Comparison of ENCODE assay signal across 8 mouse cellular contexts in the genomic region with DNA sequence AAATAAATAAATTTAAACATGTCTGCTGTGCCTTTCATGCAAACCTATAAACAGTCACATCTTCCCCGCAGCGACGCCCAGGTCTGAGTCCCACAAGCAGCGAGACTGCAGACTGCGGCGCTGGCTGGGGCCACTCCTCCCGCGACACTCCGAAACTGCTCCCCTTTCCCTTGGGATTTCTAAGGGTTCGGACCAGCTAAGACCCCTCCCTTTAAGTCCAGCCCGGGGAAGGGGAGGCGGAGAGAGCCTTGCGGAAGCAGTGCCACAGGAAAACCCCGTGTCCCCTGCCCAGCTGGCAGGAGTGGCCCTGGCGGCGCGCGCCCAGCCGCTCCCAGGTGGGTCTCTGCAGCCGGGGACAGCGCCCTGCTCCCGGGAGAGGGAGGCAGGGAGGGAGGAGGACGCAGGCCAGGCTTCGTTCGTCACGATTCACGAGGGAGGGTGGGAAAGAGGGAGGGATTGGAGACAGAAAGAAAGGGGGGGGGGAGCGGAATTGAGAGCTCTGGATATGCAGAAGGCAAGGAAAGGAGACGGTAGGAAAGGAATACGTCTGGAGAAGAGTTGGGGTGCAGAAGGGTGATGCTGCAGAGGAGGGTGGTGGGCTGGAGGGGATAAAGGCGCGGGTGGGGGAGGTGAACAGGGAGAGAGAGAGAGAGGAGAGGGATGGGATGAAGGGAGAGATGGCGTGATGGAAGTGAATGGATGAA. TPM values are rescaled to one million over a fixed set of nuclear protein-coding genes. Genes with fewer than 3 reads are reported as not detected.
DNase-seq lines count a peak whose midpoint lies in the region; ATAC-seq and TF ChIP-seq lines count a peak whose summit lies in the region.

No protein-coding gene starts in this region.

- 0 out of 2 replicates have a peak, but pooled peaks cover 2% of the 10 kb centered on the region for H3K27me3 ChIP-seq in intestine, embryonic 15.5 days (replicated peaks)
- H3K27me3 ChIP-seq in limb, embryonic 10.5 days (ENCODE audit: low read depth, poor library complexity, severe bottlenecking): peaks cover 14% of the 10 kb centered on the region
- peaks cover 15% of the 10 kb centered on the region for H3K27me3 ChIP-seq in midbrain, embryonic 10.5 days (ENCODE audit: low read depth, poor library complexity, severe bottlenecking)
- H3K27me3 ChIP-seq in small intestine, adult 2 months (ENCODE audit: control insufficient read depth, insufficient read depth, low read length): no peaks in the 10 kb centered on the region

- H3K27ac ChIP-seq in intestine, embryonic 15.5 days: peak overlapping the region; percentile 85
- peak overlapping the region; percentile 85 for H3K27ac ChIP-seq in limb, embryonic 10.5 days
- peak overlapping the region; percentile 89 for H3K27ac ChIP-seq in midbrain, embryonic 10.5 days (replicated peaks)
- H3K27ac ChIP-seq in small intestine, adult 2 months (ENCODE audit: insufficient read depth, low read depth, low read length): peak overlapping the region; percentile 51

- peak overlapping the region; percentile 81 for H3K4me3 ChIP-seq in intestine, embryonic 15.5 days (replicated peaks)
- peak overlapping the region; percentile 88 for H3K4me3 ChIP-seq in limb, embryonic 10.5 days
- H3K4me3 ChIP-seq in midbrain, embryonic 10.5 days: peak overlapping the region; percentile 73
- H3K4me3 ChIP-seq in small intestine, adult 2 months (ENCODE audit: low read depth, low read length): peak overlapping the region; percentile 84

- WGBS in intestine, embryonic 15.5 days: under 1% methylated on average over 33 of the region's 33 CpGs
- WGBS in limb, embryonic 10.5 days: under 1% methylated on average over 33 of the region's 33 CpGs
- under 1% methylated on average over 33 of the region's 33 CpGs for WGBS in midbrain, embryonic 10.5 days
- WGBS in small intestine, adult 2 months: under 1% methylated on average over 32 of the region's 33 CpGs

- TF ChIP-seq CTCF in small intestine, adult 2 months (IDR thresholded peaks at IDR 0.05; ENCODE audit: extremely low read depth, insufficient read length, insufficient replicate concordance, low read depth, low read length): no peak

- H3K36me3 ChIP-seq in intestine, embryonic 15.5 days: no peaks in the 10 kb centered on the region
- H3K36me3 ChIP-seq in limb, embryonic 10.5 days: no peaks in the 10 kb centered on the region
- peaks cover 4% of the 10 kb centered on the region; the same call in 1 of the 2 replicates for H3K36me3 ChIP-seq in midbrain, embryonic 10.5 days
- no peaks in the 10 kb centered on the region for H3K36me3 ChIP-seq in small intestine, adult 2 months (ENCODE audit: control insufficient read depth, insufficient read depth, low read length)

- H3K9ac ChIP-seq in intestine, embryonic 15.5 days: peak overlapping the region; percentile 74

- no peaks in the 10 kb centered on the region for H3K9me3 ChIP-seq in intestine, embryonic 15.5 days
- H3K9me3 ChIP-seq in limb, embryonic 10.5 days (replicated peaks): no peaks in the 10 kb centered on the region
- H3K9me3 ChIP-seq in midbrain, embryonic 10.5 days (replicated peaks): no peaks in the 10 kb centered on the region

- peak; percentile 48 for ATAC-seq in intestine, embryonic 15.5 days

- no peak for TF ChIP-seq POLR2A in small intestine, adult 2 months (IDR thresholded peaks at IDR 0.05; ENCODE audit: low read depth, low read length)

- DNase-seq in 3134 (ENCODE audit: extremely low read depth, insufficient read length, low spot score): peak; percentile 85
- peak; percentile 46 to 58 for DNase-seq in adrenal gland, adult 18-20 months (ENCODE audit: low spot score in 2 of 2)
- DNase-seq in embryo, embryonic 11.5 days (ENCODE audit: low read depth, low spot score): peak; percentile 31
- peak; percentile 53 to 59 for DNase-seq in gastrocnemius, postnatal 36 days
- DNase-seq in limb, embryonic 10.5 days (ENCODE audit: low spot score): peak; percentile 69
- DNase-seq in midbrain, embryonic 10.5 days (ENCODE audit: low spot score): peak; percentile 56

- peak overlapping the region; percentile 97 for H3K4me2 ChIP-seq in intestine, embryonic 15.5 days (replicated peaks)

- intact Hi-C loops in gastrocnemius, postnatal 36 days (cut with DNase I): no loop called here

- 0 out of 2 replicates have a peak, but pooled peaks cover 3% of the 10 kb centered on the region for H3K4me1 ChIP-seq in intestine, embryonic 15.5 days (replicated peaks)
- H3K4me1 ChIP-seq in limb, embryonic 10.5 days: peaks cover 16% of the 10 kb centered on the region
- peaks cover 20% of the 10 kb centered on the region for H3K4me1 ChIP-seq in midbrain, embryonic 10.5 days
- 0 out of 2 replicates have a peak, but pooled peaks cover 2% of the 10 kb centered on the region for H3K4me1 ChIP-seq in small intestine, adult 2 months (ENCODE audit: control insufficient read depth, insufficient read depth, insufficient read length, low read length)

RNA-seq across cellular contexts. Expression of a gene that starts 0.8 kb away (rescaled TPM):
- 10 to 100 TPM; 22.1 to 36.6 TPM for total RNA-seq in adrenal gland, adult 18-20 months (2021)
- total RNA-seq in gastrocnemius, postnatal 36 days (2021): 1 to 10 TPM; 2.2 to 3.6 TPM
- polyA plus RNA-seq in intestine, embryonic 15.5 days (2015; fragmentation: Nextera tagmentation; extraction: Ambion mirVana): 21.2 and 22.1 TPM in 2 replicates
- 10.9 and 12.9 TPM in 2 replicates for polyA plus RNA-seq in limb, embryonic 10.5 days (2016; fragmentation: Nextera tagmentation; extraction: Ambion mirVana)
- 31.4 and 45.6 TPM in 2 replicates for polyA plus RNA-seq in midbrain, embryonic 10.5 days (2016; fragmentation: Nextera tagmentation; extraction: Ambion mirVana)
- polyA plus RNA-seq in small intestine, adult 2 months (2012; rRNA removed): 3.6 and 7.0 TPM in 2 replicates

RNA-seq across cellular contexts. Expression of a gene that starts 29.7 kb away (rescaled TPM):
- total RNA-seq in adrenal gland, adult 18-20 months (2021): 10 to 100 TPM; 19.1 to 32.7 TPM
- total RNA-seq in gastrocnemius, postnatal 36 days (2021): 1 to 10 TPM; 5.5 to 7.7 TPM
- 40.4 and 42.2 TPM in 2 replicates for polyA plus RNA-seq in intestine, embryonic 15.5 days (2015; fragmentation: Nextera tagmentation; extraction: Ambion mirVana)
- polyA plus RNA-seq in limb, embryonic 10.5 days (2016; fragmentation: Nextera tagmentation; extraction: Ambion mirVana): 40.9 and 47.9 TPM in 2 replicates
- 23.5 and 25.5 TPM in 2 replicates for polyA plus RNA-seq in midbrain, embryonic 10.5 days (2016; fragmentation: Nextera tagmentation; extraction: Ambion mirVana)
- 19.4 and 27.2 TPM in 2 replicates for polyA plus RNA-seq in small intestine, adult 2 months (2012; rRNA removed)

Comparison
In these comparisons a context has a peak if more than half of its experiments do, and no peak if none do; other contexts are left out.
1. Peak in every context shown above with its lines: DNase-seq, ATAC-seq, H3K4me3 ChIP-seq and H3K27ac ChIP-seq.
2. DNase-seq: peak in every context shown above with its lines; median percentile 85 in 3134; 69 in limb, embryonic 10.5 days; 56 in gastrocnemius, postnatal 36 days; 56 in midbrain, embryonic 10.5 days; 52 in adrenal gland, adult 18-20 months; 31 in embryo, embryonic 11.5 days.